Mouse (Mus musculus) hindbrain, embryonic 15.5 days (tissue): ENCODE data around the gene Rft1. TPM values are rescaled to one million over a fixed set of nuclear protein-coding genes. Genes with fewer than 3 reads are reported as not detected.

Experiments
- ATAC-seq: fragments of 200-750 bp; cut with Nextera tagmentation; 2 replicates; pipeline ENCODE4 v1.8.0; 2017; ENCODE audit warnings: low read depth, moderate number of reproducible peaks, moderate TSS enrichment; ENCODE audit not compliant: low FRiP score
- H3K27ac ChIP-seq: fragments of 300-500 bp; sonication (generic); replicated peaks from 2 replicates; pipeline ENCODE4 v1.5.1; 2015; ENCODE audit warnings: mild to moderate bottlenecking, inconsistent platforms
- H3K27me3 ChIP-seq: fragments of 300-500 bp; sonication (generic); 2 replicates; pipeline ENCODE4 v1.6.1; 2015; ENCODE audit warnings: control low read depth, inconsistent platforms
- H3K36me3 ChIP-seq: fragments of 300-500 bp; sonication (generic); 2 replicates; pipeline ENCODE4 v1.6.1; 2015; ENCODE audit warnings: control low read depth, inconsistent platforms
- H3K4me1 ChIP-seq: fragments of 300-500 bp; sonication (generic); replicated peaks from 2 replicates; pipeline ENCODE4 v1.6.1; 2015; ENCODE audit warnings: control low read depth, inconsistent platforms
- H3K4me2 ChIP-seq: fragments of 300-500 bp; sonication (generic); 2 replicates; pipeline ENCODE4 v1.6.1; 2015; ENCODE audit warnings: moderate library complexity, mild to moderate bottlenecking, inconsistent platforms
- H3K4me3 ChIP-seq: fragments of 300-500 bp; sonication (generic); 2 replicates; pipeline ENCODE4 v1.5.1; 2015; ENCODE audit warnings: mild to moderate bottlenecking, inconsistent platforms
- H3K9ac ChIP-seq: fragments of 300-500 bp; sonication (generic); 2 replicates; pipeline ENCODE4 v1.6.1; 2015; ENCODE audit warnings: inconsistent platforms
- H3K9me3 ChIP-seq: fragments of 300-500 bp; sonication (generic); 2 replicates; pipeline ENCODE4 v1.6.1; 2016; ENCODE audit warnings: control low read depth, inconsistent platforms
- WGBS: fragments of 180-500 bp; shearing (Covaris S2); methylation state at CpG from one replicate; pipeline ENCODE4 v1.1.7; 2015; 5-methylcytosine and 5-hydroxymethylcytosine counted together
- polyA plus RNA-seq: library from polyadenylated mRNA; unstranded; fragments of >200 nt; fragmentation: Nextera tagmentation; extraction: Ambion mirVana; gene quantifications from 2 replicates; pipeline ENCODE4 v1.2.1, GENCODE M21; 2015

Gene Rft1
- 8.0 and 8.6 TPM in 2 replicates for polyA plus RNA-seq

DNA sequence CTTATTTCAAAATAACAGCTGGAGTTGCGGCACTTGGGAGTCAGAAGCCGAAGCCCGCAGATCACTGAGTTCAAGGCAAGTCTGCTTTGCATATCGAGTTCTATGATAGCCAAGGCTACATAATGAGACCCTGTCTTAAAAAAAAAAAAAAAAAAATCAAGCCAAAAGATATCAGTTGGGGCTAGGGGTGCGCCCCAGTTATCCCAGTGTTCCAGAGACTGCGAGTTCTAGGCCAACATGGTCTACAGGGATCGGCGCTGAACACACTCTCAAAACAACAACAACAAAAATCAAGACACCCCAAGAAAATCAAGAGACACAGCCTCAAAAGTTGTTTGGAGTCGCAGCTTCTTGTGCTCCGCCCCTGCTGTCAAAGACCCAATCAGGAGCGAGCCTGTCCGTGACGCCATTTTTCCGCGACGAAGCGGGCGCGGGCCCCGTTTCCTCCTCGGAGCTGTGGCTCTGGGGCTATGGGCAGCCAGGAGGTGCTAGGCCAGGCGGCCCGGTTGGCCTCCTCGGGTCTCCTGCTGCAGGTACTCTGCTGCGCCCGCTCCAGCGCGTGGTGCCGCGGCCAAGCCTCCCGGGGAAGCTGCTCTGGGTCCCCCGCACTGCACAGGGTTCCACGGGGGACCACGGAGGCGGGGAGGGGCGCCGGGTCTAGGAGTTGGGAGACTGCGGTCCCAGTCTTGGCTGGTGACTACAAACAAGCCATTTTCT, at the start of gene Rft1:
Gene Rft1, plus strand, starts transcription at position 418 of the 717 bp plus-strand sequence.
- H3K36me3 ChIP-seq: no peaks in the 10 kb centered on the region
- no peaks in the 10 kb centered on the region for H3K9me3 ChIP-seq
- peak; percentile 95 for ATAC-seq
- peak within 1 kb of the TSS; percentile 92 for H3K4me3 ChIP-seq
- peak within 1 kb of the TSS; percentile 89 for H3K27ac ChIP-seq
- WGBS: 3% methylated on average over 38 of the region's 38 CpGs
- peak within 1 kb of the TSS; percentile 81 for H3K4me2 ChIP-seq
- H3K4me1 ChIP-seq: peaks cover 14% of the 10 kb centered on the region
- H3K9ac ChIP-seq: peak within 1 kb of the TSS; percentile 98
- H3K27me3 ChIP-seq: no peaks in the 10 kb centered on the region

DNA sequence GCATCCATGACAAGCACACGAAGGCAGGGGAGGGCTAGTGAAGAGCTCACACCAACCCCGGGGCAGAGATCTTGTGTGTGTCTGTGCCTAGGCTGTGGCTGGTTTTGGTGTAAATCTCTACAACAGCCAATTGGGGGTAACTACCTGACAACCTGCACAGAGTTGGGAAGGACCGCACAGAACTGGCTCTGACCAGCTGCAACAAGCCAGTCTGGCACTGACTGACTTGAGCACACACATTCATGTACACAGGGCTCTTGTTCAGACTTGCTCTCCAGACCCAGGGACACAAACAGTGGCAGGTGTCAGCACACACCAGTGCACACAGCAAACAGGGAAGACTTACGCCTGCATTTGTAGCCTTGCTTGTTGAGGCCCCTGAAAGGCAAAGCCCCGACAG, 47.3 kb upstream of the Rft1 start:
- Histone ChIP-seq H3K4me2 (no peak overlapping the region), H3K27me3 (no peaks in the 10 kb centered on the region), H3K4me1 (no peaks in the 10 kb centered on the region), H3K9ac (no peak overlapping the region), H3K9me3 (no peaks in the 10 kb centered on the region), H3K36me3 (no peaks in the 10 kb centered on the region), H3K27ac (no peak overlapping the region), H3K4me3 (no peak overlapping the region)
- no peak for ATAC-seq
- whole genome bisulfite sequencing: 87% methylated on average over 5 of the region's 5 CpGs

DNA sequence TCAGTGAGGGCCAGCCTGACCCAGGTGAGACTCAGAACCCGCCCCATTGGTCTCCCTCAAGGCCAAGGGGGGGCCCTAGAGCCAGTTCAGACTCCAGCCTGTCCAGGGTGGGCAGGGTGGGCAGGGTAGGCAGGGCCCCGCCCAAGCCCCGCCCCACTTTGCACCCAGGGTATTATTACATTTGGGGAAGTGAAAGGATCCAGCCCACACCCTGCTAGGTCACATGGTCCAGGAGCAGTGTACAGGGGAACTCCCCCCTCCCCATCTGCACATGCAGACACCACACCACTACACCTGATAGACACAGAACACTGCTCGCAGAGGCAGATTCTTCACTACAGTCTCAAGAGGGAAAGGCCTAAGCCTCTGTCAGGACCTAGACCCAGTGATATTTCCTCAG, 46.5 kb upstream of the Rft1 start:
- H3K36me3 ChIP-seq: no peaks in the 10 kb centered on the region

DNA sequence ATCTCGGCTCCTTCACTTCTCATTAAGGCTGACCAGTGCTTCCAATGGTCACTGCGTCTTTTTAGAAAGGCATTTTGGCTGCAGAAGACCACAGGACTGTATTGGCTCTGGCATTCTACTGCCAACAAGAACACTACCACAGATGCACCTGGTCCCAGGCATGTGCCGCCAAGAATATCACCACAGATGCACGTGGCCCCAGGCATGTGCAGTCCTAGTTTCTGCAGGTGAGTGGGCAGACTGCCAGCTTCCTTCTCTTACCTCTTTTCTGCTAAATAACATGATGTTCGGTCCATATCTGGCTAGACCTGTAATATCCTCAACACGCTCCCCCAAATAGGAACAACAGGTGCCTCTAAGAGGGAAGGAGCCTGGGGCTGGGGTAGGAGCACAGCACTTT, 46.0 kb upstream of the Rft1 start:
- no peaks in the 10 kb centered on the region for H3K36me3 ChIP-seq
- no peak overlapping the region for H3K27ac ChIP-seq
- ATAC-seq: no peak
- H3K4me2 ChIP-seq: no peak overlapping the region
- H3K9ac ChIP-seq: no peak overlapping the region
- WGBS: 91% methylated on average over 6 of the region's 6 CpGs
- no peaks in the 10 kb centered on the region for H3K27me3 ChIP-seq
- H3K4me3 ChIP-seq: no peak overlapping the region
- no peaks in the 10 kb centered on the region for H3K4me1 ChIP-seq
- no peaks in the 10 kb centered on the region for H3K9me3 ChIP-seq

More for the DNA sequence above, 46.5 kb upstream of the Rft1 start:
- no peak overlapping the region for H3K4me2 ChIP-seq
- no peak overlapping the region for H3K27ac ChIP-seq
- no peak overlapping the region for H3K9ac ChIP-seq
- H3K9me3 ChIP-seq: no peaks in the 10 kb centered on the region
- no peaks in the 10 kb centered on the region for H3K4me1 ChIP-seq
- no peak overlapping the region for H3K4me3 ChIP-seq
- no peaks in the 10 kb centered on the region for H3K27me3 ChIP-seq
- ATAC-seq: no peak
- 92% methylated on average over 4 of the region's 4 CpGs for WGBS

DNA sequence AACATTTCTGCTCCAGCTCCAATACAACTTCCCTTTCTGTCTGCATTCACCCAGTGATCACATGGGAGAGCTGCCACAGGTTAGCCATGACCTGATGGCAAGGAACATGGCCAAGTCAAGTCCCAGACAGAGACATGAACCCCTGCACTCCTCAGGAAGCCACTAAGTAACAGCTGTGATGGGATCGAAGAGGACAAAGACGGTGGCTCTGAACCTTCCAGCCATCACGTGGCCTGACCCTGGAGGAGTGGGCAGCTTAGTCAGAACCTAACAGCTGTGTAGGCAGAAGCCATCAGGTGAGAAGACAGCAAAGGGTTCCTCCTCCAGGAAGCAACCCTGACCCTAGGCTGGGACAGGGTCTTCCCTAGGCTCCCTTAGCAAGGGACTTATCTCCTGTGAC, 44.7 kb upstream of the Rft1 start:
- H3K4me1 ChIP-seq: no peaks in the 10 kb centered on the region

DNA sequence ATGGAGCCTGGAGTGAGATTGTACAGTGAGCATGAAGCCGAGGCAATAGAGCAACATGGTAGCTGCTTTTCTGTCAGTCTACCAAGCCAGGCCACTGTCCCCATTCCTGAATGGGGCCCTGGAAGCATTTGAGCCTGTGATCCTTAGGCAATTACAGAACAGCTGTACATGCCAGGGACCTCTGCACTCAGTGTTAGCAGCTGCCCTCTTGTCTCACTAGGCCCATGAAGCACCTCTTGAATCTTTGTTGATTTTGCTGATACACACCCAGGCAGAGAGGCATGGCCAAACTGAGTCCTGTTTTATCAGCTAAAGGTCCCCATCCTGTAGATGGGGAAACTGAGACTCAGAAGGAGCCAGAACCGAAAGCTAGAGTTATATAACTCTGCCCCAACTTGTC, 43.9 kb upstream of the Rft1 start:
- Histone ChIP-seq H3K27ac (no peak overlapping the region), H3K36me3 (no peaks in the 10 kb centered on the region), H3K4me3 (no peak overlapping the region), H3K9me3 (no peaks in the 10 kb centered on the region), H3K4me1 (no peaks in the 10 kb centered on the region), H3K27me3 (no peaks in the 10 kb centered on the region), H3K4me2 (no peak overlapping the region), H3K9ac (no peak overlapping the region)
- WGBS: 75% methylated on average over 2 of the region's 2 CpGs
- ATAC-seq: no peak

More for the DNA sequence above, 44.7 kb upstream of the Rft1 start:
- Histone ChIP-seq H3K4me3 (no peak overlapping the region), H3K36me3 (no peaks in the 10 kb centered on the region), H3K4me2 (no peak overlapping the region), H3K27me3 (no peaks in the 10 kb centered on the region), H3K9ac (no peak overlapping the region), H3K27ac (no peak overlapping the region), H3K9me3 (no peaks in the 10 kb centered on the region)
- 91% methylated on average over 3 of the region's 3 CpGs for WGBS
- ATAC-seq: no peak

DNA sequence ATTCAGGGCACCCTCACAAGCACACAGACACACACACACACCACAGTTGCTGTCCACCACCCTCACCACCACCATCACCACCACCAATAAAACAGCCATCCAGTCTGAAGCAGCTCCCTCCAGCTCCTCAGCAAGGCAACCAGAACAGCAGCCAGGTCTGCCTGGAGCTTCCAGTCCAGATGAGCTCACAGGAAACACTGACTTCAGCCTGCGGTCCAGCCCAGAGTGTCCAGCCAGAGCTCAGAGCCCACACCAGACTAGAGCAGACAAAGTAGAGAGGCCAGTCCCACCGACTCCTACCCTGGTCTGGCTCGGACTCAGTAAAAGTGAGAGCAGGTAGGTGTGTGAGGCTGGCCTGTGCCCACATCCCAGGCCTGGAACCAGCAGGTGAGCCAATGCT, 43.2 kb upstream of the Rft1 start:
- Histone ChIP-seq H3K9me3 (no peaks in the 10 kb centered on the region), H3K27ac (no peak overlapping the region), H3K27me3 (no peaks in the 10 kb centered on the region), H3K9ac (no peak overlapping the region), H3K4me3 (no peak overlapping the region), H3K4me1 (no peaks in the 10 kb centered on the region), H3K36me3 (no peaks in the 10 kb centered on the region), H3K4me2 (no peak overlapping the region)
- ATAC-seq: no peak
- WGBS: 82% methylated on average over 3 of the region's 3 CpGs

DNA sequence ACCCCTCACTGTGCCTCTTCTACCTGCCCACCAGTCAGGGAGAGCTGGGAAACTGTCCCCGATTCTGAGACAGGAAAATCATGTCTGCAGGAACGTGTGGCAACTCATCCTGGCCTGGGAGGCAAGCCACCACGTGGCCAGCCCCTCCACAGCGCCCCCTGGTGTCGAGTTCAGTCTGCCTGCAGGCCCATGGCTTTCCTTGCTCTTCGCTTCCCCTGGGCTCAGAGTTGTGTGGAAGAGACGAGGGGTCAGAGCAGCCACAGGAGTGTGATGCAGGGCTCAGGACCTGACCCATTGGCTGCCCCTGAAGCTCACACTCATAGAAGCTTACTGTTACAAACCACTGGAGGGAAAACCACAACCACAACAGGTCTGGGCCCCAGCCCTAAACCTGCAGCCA, 41.6 kb upstream of the Rft1 start:
- Histone ChIP-seq H3K4me3 (no peak overlapping the region), H3K9ac (no peak overlapping the region), H3K27me3 (no peaks in the 10 kb centered on the region), H3K36me3 (no peaks in the 10 kb centered on the region), H3K27ac (no peak overlapping the region), H3K4me1 (no peaks in the 10 kb centered on the region), H3K9me3 (no peaks in the 10 kb centered on the region), H3K4me2 (no peak overlapping the region)
- WGBS: 22% methylated on average over 7 of the region's 7 CpGs
- no peak for ATAC-seq

DNA sequence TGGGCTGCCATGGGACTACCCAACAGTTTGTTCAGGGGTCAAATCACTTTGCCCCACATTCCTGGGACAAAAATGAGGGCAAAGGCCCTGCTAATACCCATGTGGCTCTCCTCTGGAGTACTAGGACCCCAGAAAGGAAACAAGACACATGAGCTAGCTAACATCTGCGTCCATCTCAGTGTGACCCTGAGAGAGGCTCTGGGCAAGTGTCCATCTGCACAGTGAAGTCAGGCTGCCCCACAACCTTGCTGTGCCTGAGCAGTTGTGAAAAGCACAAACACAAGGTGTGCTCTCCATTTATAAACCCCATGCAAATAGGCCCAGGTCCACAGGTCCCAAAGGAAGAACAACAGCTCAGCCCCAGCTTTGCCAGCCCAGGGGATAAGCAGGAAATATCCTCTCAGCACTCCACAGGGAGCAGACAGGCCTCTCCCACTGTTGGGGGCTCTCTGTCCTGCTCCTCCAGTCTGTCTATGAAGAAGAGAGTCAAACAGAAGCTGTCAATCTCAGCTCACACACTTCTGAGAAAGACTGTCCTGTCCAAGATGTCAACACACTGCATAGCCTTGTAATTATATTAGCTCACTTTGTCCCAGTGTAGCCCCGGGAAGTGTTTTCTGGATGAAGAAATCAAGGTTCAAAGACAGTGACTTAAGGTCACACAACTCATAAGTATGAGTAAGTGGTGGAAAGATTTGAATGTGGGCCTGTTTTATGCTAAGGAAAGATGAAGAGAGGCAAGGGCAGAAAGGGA, 41.0 kb upstream of the Rft1 start:
- no peak overlapping the region for H3K27ac ChIP-seq
- WGBS: 81% methylated on average over 2 of the region's 2 CpGs
- no peaks in the 10 kb centered on the region for H3K4me1 ChIP-seq
- no peaks in the 10 kb centered on the region for H3K27me3 ChIP-seq
- H3K9ac ChIP-seq: no peak overlapping the region
- no peaks in the 10 kb centered on the region for H3K9me3 ChIP-seq
- no peaks in the 10 kb centered on the region for H3K36me3 ChIP-seq
- no peak for ATAC-seq
- no peak overlapping the region for H3K4me2 ChIP-seq
- H3K4me3 ChIP-seq: no peak overlapping the region

DNA sequence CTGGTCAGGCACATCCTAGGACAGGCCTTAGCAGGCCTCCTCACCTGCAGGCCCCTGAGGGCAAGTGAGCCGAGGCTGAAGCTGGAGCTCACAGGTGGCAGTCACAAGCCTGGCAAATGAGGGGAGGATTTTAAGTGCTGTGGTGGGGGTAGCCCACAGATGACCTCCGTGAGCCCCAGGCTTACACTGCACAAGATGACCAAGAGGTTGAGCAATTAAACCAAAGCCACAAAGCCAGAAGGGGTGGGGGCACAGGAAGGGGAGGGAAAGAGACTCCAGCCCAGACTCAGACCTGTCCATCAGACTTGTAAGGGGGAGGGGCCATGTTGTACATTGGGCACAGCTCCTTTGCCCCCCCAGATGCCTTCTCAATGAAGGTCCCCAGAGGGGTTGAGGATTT, 37.4 kb upstream of the Rft1 start:
- no peaks in the 10 kb centered on the region for H3K9me3 ChIP-seq
- no peak overlapping the region for H3K4me2 ChIP-seq
- H3K4me3 ChIP-seq: no peak overlapping the region
- H3K27ac ChIP-seq: no peak overlapping the region
- H3K9ac ChIP-seq: no peak overlapping the region
- no peaks in the 10 kb centered on the region for H3K36me3 ChIP-seq
- H3K4me1 ChIP-seq: no peaks in the 10 kb centered on the region
- 70% methylated on average over 2 of the region's 2 CpGs for WGBS
- H3K27me3 ChIP-seq: no peaks in the 10 kb centered on the region
- ATAC-seq: no peak

DNA sequence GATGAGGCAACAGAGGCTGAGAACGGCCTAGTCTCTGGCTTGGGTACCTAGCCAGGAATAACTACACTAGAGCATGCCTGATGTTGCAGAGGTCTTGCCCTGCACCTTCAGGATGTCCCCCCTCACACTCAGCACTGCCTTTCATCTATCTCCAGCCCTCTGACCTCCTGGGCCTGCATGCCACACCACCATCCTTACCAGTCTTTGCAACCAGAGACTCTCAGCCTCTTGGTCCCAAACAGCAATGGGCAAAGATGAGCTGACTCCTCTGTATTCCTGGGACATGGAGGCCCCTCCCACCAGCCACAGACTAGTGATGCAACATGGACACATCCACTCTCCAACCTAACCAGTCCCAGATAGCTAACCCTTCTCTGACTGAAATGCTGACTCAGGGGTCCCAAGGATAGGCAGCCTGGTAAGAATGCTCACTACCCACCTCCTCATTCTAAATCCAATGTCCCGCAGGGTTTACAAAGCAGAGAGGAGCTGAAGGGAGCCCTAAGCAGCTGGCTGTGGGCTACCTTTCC, 35.3 kb upstream of the Rft1 start:
- H3K4me1 ChIP-seq: no peaks in the 10 kb centered on the region
- no peak overlapping the region for H3K9ac ChIP-seq
- H3K27me3 ChIP-seq: no peaks in the 10 kb centered on the region
- no peak overlapping the region for H3K4me3 ChIP-seq
- 88% methylated on average over 2 of the region's 2 CpGs for WGBS
- H3K9me3 ChIP-seq: no peaks in the 10 kb centered on the region
- ATAC-seq: no peak
- H3K27ac ChIP-seq: no peak overlapping the region
- H3K4me2 ChIP-seq: no peak overlapping the region
- H3K36me3 ChIP-seq: no peaks in the 10 kb centered on the region

DNA sequence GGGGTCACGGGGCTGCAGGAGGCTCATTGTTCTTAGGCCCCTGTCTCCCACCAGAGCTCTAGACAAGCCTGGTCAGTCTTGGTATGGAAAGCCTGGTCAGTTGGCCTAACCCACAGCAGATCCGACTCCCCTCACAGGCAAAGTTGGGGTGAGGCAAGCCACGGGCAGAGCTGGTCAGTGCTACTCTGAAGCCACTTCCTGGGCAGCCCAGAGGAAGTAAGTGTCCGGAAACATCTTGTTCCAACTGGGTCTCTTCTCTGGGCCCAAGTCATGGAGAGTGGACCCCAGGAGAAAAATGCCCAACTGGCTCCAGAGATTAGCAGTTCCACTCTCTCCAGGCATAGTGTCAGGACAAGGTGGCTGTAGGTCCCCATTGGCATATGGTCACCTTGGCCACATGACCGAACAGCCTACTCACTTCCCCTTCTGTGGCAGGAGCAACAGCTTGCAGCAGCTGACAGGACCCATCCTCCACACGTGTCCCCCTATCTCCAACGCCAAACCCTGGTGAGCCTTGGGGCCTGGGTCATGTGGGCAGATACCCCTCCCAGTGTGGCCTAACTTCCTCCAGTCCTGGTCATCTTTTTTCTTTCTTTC, 34.1 kb upstream of the Rft1 start:
- no peak overlapping the region for H3K4me3 ChIP-seq
- H3K36me3 ChIP-seq: no peaks in the 10 kb centered on the region
- no peak overlapping the region for H3K9ac ChIP-seq
- WGBS: 81% methylated on average over 7 of the region's 7 CpGs
- H3K27ac ChIP-seq: no peak overlapping the region
- ATAC-seq: no peak
- no peak overlapping the region for H3K4me2 ChIP-seq
- no peaks in the 10 kb centered on the region for H3K9me3 ChIP-seq
- H3K27me3 ChIP-seq: peaks cover 6% of the 10 kb centered on the region; the same call in 1 of the 2 replicates
- peaks cover 3% of the 10 kb centered on the region; the same call in 1 of the 2 replicates for H3K4me1 ChIP-seq
